Mouse (Mus musculus): ENCODE data around the gene Dchs2. TPM values are rescaled to one million over a fixed set of nuclear protein-coding genes. Genes with fewer than 3 reads are reported as not detected.

The Dchs2 gene
- polyA plus RNA-seq, 1 experiment from 2014 or later: 0.14 TPM

DNA sequence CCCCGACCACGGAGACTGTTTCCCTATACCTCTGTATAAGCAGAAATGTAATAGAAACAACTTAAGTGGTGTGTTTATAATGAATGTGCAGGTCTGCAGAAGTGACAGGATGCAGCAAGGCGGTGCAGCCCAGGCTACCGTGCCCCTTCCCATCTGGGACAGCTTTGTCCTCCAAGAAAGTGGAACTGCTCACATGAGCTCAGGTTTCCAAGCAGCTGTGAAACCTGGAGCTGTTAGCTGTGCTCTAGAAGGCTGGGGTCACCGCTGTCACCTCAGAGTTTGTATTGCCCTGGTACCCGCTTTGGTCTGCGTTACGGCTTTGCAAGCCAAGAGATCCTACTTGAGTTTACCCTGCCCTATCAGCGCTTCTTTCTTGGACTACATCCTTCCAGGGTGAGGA is 100.6 kb downstream of the Dchs2 start:
- no peak overlapping the region; the same call in 1 of the 2 replicates for H3K27ac ChIP-seq
- peak; percentile 37 for DNase-seq (ENCODE audit: low spot score)
- H3K27me3 ChIP-seq (ENCODE audit: low read depth, poor library complexity, severe bottlenecking): no peaks in the 10 kb centered on the region
- no peaks in the 10 kb centered on the region for H3K9me3 ChIP-seq (replicated peaks)
- no peaks in the 10 kb centered on the region for H3K36me3 ChIP-seq
- peaks cover 13% of the 10 kb centered on the region for H3K4me1 ChIP-seq
- 72% methylated on average over 9 of the region's 9 CpGs for WGBS
- H3K4me3 ChIP-seq: no peak overlapping the region

- H3K27ac ChIP-seq: no peak overlapping the region
Observed at GRCm38 (mm10) chr3:83230326-83230725, 102.6 kb downstream of the Dchs2 start.

DNA sequence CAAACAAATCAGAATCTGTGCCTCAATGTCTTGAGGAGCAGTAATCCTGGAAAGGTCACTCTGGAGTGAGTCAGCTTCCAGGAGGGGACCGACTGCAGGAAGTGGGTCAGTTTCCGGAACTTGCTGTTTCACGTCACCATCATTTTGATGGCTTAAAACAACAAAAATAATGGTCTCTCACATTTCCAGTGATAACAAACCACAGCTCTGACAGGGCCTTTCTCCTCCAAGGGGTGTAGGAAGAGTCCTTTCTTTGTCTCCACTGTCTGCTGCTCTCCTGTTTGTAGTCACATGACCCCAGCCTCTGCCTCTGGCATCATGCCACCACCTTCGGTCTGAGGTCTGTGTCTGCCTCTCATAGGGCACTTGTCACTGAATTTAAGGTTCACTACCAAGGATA is 106.7 kb downstream of the Dchs2 start:
- H3K4me1 ChIP-seq: no peaks in the 10 kb centered on the region
- 90% methylated on average over 4 of the region's 4 CpGs for WGBS
- DNase-seq (ENCODE audit: low spot score): no peak
- H3K4me3 ChIP-seq: no peak overlapping the region
- H3K36me3 ChIP-seq: no peaks in the 10 kb centered on the region
- no peaks in the 10 kb centered on the region for H3K9me3 ChIP-seq (replicated peaks)
- no peak overlapping the region for H3K27ac ChIP-seq
- H3K27me3 ChIP-seq (ENCODE audit: low read depth, poor library complexity, severe bottlenecking): no peaks in the 10 kb centered on the region

More at GRCm38 (mm10) chr3:83230326-83230725, 102.6 kb downstream of the Dchs2 start:
- Histone ChIP-seq H3K4me1 (peaks cover 13% of the 10 kb centered on the region), H3K36me3 (no peaks in the 10 kb centered on the region), H3K27me3 (ENCODE audit: low read depth, poor library complexity, severe bottlenecking) (no peaks in the 10 kb centered on the region), H3K4me3 (no peak overlapping the region), H3K9me3 (replicated peaks) (no peaks in the 10 kb centered on the region)
- WGBS: 88% methylated on average over 2 of the region's 2 CpGs
- DNase-seq (ENCODE audit: low spot score): no peak

- DNase-seq (ENCODE audit: low spot score): no peak
- WGBS: 85% methylated on average over 5 of the region's 5 CpGs
- no peaks in the 10 kb centered on the region for H3K4me1 ChIP-seq
Observed at GRCm38 (mm10) chr3:83235061-83235460, 107.3 kb downstream of the Dchs2 start.

GRCm38 (mm10) chr3:83246536-83246935 is 118.8 kb downstream of the Dchs2 start:
- DNase-seq (ENCODE audit: low spot score): no peak
- Histone ChIP-seq H3K4me1 (no peaks in the 10 kb centered on the region), H3K27ac (no peak overlapping the region), H3K9me3 (replicated peaks) (no peaks in the 10 kb centered on the region), H3K27me3 (ENCODE audit: low read depth, poor library complexity, severe bottlenecking) (no peaks in the 10 kb centered on the region), H3K36me3 (no peaks in the 10 kb centered on the region), H3K4me3 (no peak overlapping the region)
- 82% methylated on average over 5 of the region's 5 CpGs for WGBS

More at GRCm38 (mm10) chr3:83235061-83235460, 107.3 kb downstream of the Dchs2 start:
- H3K9me3 ChIP-seq (replicated peaks): no peaks in the 10 kb centered on the region
- H3K27me3 ChIP-seq (ENCODE audit: low read depth, poor library complexity, severe bottlenecking): no peaks in the 10 kb centered on the region
- no peaks in the 10 kb centered on the region for H3K36me3 ChIP-seq
- no peak overlapping the region for H3K27ac ChIP-seq
- no peak overlapping the region for H3K4me3 ChIP-seq

DNA sequence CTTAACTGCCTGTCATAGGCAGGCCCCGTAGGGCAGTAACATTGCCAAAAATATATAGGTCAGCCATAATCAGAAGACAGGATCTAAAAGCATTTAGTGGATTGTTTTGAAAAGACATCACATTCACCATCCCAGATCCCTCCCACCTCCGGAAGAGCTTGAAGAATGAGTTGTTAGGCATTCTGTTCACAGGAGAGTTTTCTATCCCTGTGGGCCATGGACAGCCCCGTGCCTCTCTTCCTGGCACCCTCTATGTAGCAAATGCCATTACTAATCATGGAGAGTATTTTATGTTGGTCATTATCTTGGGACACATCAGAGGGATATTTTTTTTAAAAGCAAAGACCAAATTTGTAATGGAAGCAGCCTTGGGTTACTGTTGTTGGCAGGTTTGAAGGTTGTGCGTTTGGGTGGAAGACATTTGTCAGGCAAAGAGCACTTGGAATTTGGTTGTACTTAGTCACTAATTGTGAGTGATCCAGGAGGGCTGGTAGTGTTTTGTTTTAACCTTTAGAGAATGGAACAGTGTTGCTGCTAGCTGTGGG is 122.3 kb downstream of the Dchs2 start:
- 0 out of 2 replicates have a peak, but pooled peaks cover 2% of the 10 kb centered on the region for H3K4me1 ChIP-seq
- no peak overlapping the region for H3K27ac ChIP-seq
- WGBS: 86% methylated on average over 4 of the region's 4 CpGs
- no peaks in the 10 kb centered on the region for H3K27me3 ChIP-seq (ENCODE audit: low read depth, poor library complexity, severe bottlenecking)
- H3K9me3 ChIP-seq (replicated peaks): no peaks in the 10 kb centered on the region
- no peaks in the 10 kb centered on the region for H3K36me3 ChIP-seq
- no peak for DNase-seq (ENCODE audit: low spot score)
- no peak overlapping the region for H3K4me3 ChIP-seq

- no peak overlapping the region for H3K4me3 ChIP-seq
- no peaks in the 10 kb centered on the region for H3K27me3 ChIP-seq (ENCODE audit: low read depth, poor library complexity, severe bottlenecking)
- H3K4me1 ChIP-seq: 0 out of 2 replicates have a peak, but pooled peaks cover 2% of the 10 kb centered on the region
- WGBS: 86% methylated on average over 7 of the region's 7 CpGs
- H3K36me3 ChIP-seq: no peaks in the 10 kb centered on the region
- H3K9me3 ChIP-seq (replicated peaks): no peaks in the 10 kb centered on the region
- no peak overlapping the region for H3K27ac ChIP-seq
- no peak for DNase-seq (ENCODE audit: low spot score)
Observed at GRCm38 (mm10) chr3:83251899-83252298, 124.2 kb downstream of the Dchs2 start.

- DNase-seq (ENCODE audit: low spot score): no peak
- Histone ChIP-seq H3K9me3 (replicated peaks) (no peaks in the 10 kb centered on the region), H3K4me1 (no peaks in the 10 kb centered on the region), H3K36me3 (no peaks in the 10 kb centered on the region), H3K4me3 (no peak overlapping the region), H3K27ac (no peak overlapping the region), H3K27me3 (ENCODE audit: low read depth, poor library complexity, severe bottlenecking) (no peaks in the 10 kb centered on the region)
- 77% methylated on average over 4 of the region's 4 CpGs for WGBS
Observed at GRCm38 (mm10) chr3:83259421-83259820, 131.7 kb downstream of the Dchs2 start.

DNA sequence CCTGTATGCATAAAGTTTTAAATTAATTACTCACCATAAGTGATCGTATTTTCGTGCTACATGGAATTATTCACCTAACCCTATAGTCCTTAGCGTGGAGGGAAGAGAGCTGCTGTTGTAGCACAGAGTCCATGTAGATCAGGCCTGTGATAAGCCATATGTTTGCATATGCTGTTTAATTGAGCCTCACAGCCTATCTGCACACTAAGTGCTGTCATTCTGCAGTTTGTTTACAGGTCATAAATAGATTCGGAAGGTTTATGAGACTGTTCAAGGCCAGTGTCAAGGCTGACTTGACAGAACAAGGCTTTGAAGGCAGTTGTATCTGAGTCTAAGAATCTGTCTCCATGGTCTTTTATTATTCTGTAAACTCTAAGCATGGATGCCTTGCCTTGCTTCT is 138.3 kb downstream of the Dchs2 start:
- no peaks in the 10 kb centered on the region for H3K9me3 ChIP-seq (replicated peaks)
- no peaks in the 10 kb centered on the region for H3K36me3 ChIP-seq
- no peak overlapping the region for H3K4me3 ChIP-seq
- no peaks in the 10 kb centered on the region for H3K27me3 ChIP-seq (ENCODE audit: low read depth, poor library complexity, severe bottlenecking)
- H3K27ac ChIP-seq: no peak overlapping the region
- H3K4me1 ChIP-seq: no peaks in the 10 kb centered on the region
- 83% methylated on average over 4 of the region's 4 CpGs for WGBS
- no peak for DNase-seq (ENCODE audit: low spot score)

- WGBS: 88% methylated on average over 14 of the region's 14 CpGs
Observed at GRCm38 (mm10) chr3:83270228-83270627, 142.5 kb downstream of the Dchs2 start.

DNA sequence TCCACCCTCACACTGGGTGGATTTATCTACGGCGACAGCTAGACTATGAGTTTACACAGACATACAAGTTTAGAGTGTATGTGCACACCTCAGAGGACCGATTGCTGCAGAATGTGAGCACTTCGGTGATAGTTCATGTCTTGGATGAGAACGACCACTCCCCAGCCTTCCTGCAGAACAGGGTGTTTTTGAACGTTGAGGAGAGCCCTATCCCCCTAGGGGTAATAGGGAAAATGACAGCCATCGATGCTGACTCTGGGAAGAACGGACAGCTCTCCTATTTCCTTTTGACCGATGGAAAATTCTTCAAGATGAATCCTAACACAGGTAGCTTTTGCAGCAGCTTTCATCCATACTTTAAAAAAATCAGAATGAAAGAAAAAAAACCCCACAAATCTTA is 143.2 kb downstream of the Dchs2 start:
- H3K4me1 ChIP-seq: 0 out of 2 replicates have a peak, but pooled peaks cover 4% of the 10 kb centered on the region
- no peak overlapping the region for H3K4me3 ChIP-seq
- no peak for DNase-seq (ENCODE audit: low spot score)
- H3K27me3 ChIP-seq (ENCODE audit: low read depth, poor library complexity, severe bottlenecking): no peaks in the 10 kb centered on the region
- H3K27ac ChIP-seq: no peak overlapping the region
- no peaks in the 10 kb centered on the region for H3K36me3 ChIP-seq
- H3K9me3 ChIP-seq (replicated peaks): no peaks in the 10 kb centered on the region
- 69% methylated on average over 9 of the region's 9 CpGs for WGBS

More at GRCm38 (mm10) chr3:83270228-83270627, 142.5 kb downstream of the Dchs2 start:
- Histone ChIP-seq H3K4me3 (no peak overlapping the region), H3K9me3 (replicated peaks) (no peaks in the 10 kb centered on the region), H3K36me3 (no peaks in the 10 kb centered on the region), H3K27me3 (ENCODE audit: low read depth, poor library complexity, severe bottlenecking) (no peaks in the 10 kb centered on the region), H3K27ac (no peak overlapping the region), H3K4me1 (0 out of 2 replicates have a peak, but pooled peaks cover 4% of the 10 kb centered on the region)
- DNase-seq (ENCODE audit: low spot score): no peak

DNA sequence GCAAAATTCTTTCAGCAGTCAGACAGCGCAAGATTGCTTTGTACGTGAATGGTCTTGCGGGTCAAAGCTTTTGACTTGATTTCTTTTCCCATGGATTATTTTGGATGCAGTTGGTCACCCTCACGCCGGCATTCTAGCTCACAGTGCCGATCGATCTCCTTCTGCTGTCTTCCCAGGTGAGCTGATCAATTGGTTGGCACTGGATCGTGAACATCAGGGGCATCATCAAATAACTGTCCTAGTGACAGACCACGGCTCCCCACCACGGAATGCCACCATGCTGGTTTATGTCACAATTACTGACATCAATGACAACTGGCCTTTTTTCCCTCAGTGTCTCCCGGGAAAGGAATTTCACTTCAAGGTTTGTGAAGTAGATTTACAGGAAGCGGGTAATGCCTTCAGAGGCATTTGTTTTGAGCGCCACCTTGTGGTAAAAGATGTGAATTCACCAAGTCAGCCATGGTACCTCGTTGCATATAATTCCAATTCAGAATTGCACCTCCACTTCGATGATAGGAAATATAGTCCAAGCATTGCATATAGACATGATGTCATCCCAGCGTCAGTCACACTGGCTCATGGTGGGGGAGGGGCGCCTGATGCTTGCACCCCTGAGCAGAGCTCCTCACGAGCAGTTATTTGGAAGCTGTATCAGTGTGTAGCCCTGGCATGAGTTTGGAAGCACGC is 146.0 kb downstream of the Dchs2 start:
- H3K27me3 ChIP-seq (ENCODE audit: low read depth, poor library complexity, severe bottlenecking): no peaks in the 10 kb centered on the region
- 0 out of 2 replicates have a peak, but pooled peaks cover 4% of the 10 kb centered on the region for H3K4me1 ChIP-seq
- H3K9me3 ChIP-seq (replicated peaks): no peaks in the 10 kb centered on the region
- 40% methylated on average over 19 of the region's 19 CpGs for WGBS
- H3K36me3 ChIP-seq: no peaks in the 10 kb centered on the region
- H3K4me3 ChIP-seq: no peak overlapping the region
- peak; percentile 65 for DNase-seq (ENCODE audit: low spot score)
- H3K27ac ChIP-seq: no peak overlapping the region

DNA sequence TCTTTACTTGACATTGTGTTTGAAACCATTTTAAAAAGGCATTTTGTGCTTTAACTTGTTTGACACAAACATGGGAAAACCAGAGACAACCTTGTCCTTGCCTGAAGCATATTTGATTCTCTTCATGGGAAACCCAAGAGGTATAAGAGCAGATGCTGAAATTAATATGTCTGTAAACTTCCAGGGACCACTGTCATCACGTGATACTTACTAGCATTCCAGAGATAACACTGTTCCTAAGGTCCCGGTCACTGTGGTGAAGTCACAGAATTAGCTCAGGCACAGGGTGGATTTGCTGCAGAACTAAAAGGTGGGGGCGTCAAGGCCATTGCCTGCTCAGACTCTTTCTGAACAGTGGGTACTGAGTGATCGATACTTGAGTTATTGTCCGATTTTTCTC is 148.0 kb downstream of the Dchs2 start:
- DNase-seq (ENCODE audit: low spot score): no peak
- 75% methylated on average over 5 of the region's 5 CpGs for WGBS
- no peaks in the 10 kb centered on the region for H3K27me3 ChIP-seq (ENCODE audit: low read depth, poor library complexity, severe bottlenecking)
- no peak overlapping the region for H3K27ac ChIP-seq
- 0 out of 2 replicates have a peak, but pooled peaks cover 4% of the 10 kb centered on the region for H3K4me1 ChIP-seq
- H3K9me3 ChIP-seq (replicated peaks): no peaks in the 10 kb centered on the region
- H3K36me3 ChIP-seq: no peaks in the 10 kb centered on the region
- no peak overlapping the region for H3K4me3 ChIP-seq

All from limb, embryonic 10.5 days (tissue).